Mouse (Mus musculus): ENCODE data around the gene Gclc. TPM values are rescaled to one million over a fixed set of nuclear protein-coding genes. Genes with fewer than 3 reads are reported as not detected.

Gclc gene
- polyA plus RNA-seq, 1 experiment from 2014 or later: 15.2 TPM

- H3K4me3 ChIP-seq (replicated peaks): no peak overlapping the region
- H3K9ac ChIP-seq (replicated peaks): no peak overlapping the region
Observed at GRCm38 (mm10) chr9:77770909-77771308, 16.6 kb downstream of the Gclc start.

DNA sequence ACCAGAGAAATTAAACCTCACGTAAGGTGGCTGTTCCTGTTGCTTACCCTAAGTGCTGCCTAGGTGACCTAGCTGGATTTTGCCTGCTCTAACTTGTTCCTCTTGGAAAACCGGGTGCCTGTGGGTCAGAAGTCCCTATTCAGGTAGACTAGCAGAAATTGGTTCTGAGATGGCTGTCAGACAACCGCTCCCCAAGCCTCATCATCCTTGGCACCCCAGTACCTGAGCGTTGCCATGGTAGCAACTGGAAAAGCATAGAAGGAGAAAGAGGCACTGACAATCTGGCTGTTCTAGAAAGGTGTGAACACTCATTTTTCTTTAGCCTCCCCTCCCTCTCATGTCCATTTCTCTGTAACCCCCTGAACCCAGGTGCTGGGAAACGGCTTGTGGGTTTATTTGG, 17.0 kb downstream of the Gclc start:
- no peaks in the 10 kb centered on the region for H3K27me3 ChIP-seq (replicated peaks)
- peaks cover 4% of the 10 kb centered on the region; the same call in 1 of the 2 replicates for H3K36me3 ChIP-seq
- no peak overlapping the region for H3K9ac ChIP-seq (replicated peaks)
- peak; percentile 55; the same call in 1 of the 2 replicates for ATAC-seq (ENCODE audit: low FRiP score)
- WGBS: 50% methylated on average over 5 of the region's 5 CpGs
- H3K4me1 ChIP-seq: peaks cover 13% of the 10 kb centered on the region
- no peak overlapping the region for H3K4me3 ChIP-seq (replicated peaks)
- no peak overlapping the region for H3K27ac ChIP-seq (replicated peaks)
- H3K4me2 ChIP-seq: 0 out of 2 replicates have a peak overlapping the region, but pooled peaks have one; percentile 5
- H3K9me3 ChIP-seq (replicated peaks): no peaks in the 10 kb centered on the region

More at GRCm38 (mm10) chr9:77770909-77771308, 16.6 kb downstream of the Gclc start:
- no peak overlapping the region for H3K27ac ChIP-seq (replicated peaks)
- H3K27me3 ChIP-seq (replicated peaks): no peaks in the 10 kb centered on the region
- ATAC-seq (ENCODE audit: low FRiP score): no peak
- peaks cover 4% of the 10 kb centered on the region; the same call in 1 of the 2 replicates for H3K36me3 ChIP-seq
- WGBS: 28% methylated on average over 6 of the region's 6 CpGs
- peaks cover 13% of the 10 kb centered on the region for H3K4me1 ChIP-seq
- H3K4me2 ChIP-seq: 0 out of 2 replicates have a peak overlapping the region, but pooled peaks have one; percentile 5
- no peaks in the 10 kb centered on the region for H3K9me3 ChIP-seq (replicated peaks)

DNA sequence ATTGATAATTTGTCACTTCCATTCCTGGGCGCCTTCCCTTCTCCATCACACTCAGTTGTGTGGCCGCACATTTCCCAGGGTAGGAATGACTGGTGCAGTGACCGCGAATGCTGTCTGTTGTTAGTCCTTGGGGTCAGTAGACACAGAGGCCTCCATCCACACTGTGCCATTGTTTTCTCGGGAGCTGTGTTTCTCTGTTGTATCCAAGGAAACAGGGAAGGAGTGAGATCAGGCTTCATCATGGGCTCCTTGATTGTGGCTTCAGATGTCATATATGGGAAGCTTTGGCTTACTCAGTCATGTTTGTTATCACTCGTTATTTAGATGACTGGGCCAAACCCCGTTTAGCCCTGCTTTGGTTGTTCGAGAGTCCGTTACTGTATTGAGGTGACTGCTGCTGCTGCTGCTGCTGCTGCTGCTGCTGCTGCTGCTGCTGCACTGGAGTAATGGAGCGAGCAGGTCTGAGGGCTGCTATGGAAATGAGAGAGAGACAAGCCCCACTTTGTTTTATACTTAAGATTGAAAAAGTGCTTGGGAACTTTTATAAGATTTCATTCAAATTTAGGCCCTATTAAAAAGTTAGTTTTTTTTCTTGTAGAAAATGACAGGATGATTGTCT, 17.5 kb downstream of the Gclc start:
- Histone ChIP-seq H3K27ac (replicated peaks) (no peak overlapping the region), H3K9ac (replicated peaks) (no peak overlapping the region)
- 30% methylated on average over 10 of the region's 10 CpGs for WGBS

GRCm38 (mm10) chr9:77776720-77777515, 22.6 kb downstream of the Gclc start:
- WGBS: 36% methylated on average over 7 of the region's 7 CpGs
- Histone ChIP-seq H3K9ac (replicated peaks) (no peak overlapping the region), H3K27ac (replicated peaks) (no peak overlapping the region), H3K36me3 (peaks cover 14% of the 10 kb centered on the region), H3K27me3 (replicated peaks) (no peaks in the 10 kb centered on the region), H3K4me2 (no peak overlapping the region), H3K9me3 (replicated peaks) (no peaks in the 10 kb centered on the region), H3K4me3 (replicated peaks) (no peak overlapping the region), H3K4me1 (peaks cover 2% of the 10 kb centered on the region)
- no peak for ATAC-seq (ENCODE audit: low FRiP score)

More for the DNA sequence above, 17.5 kb downstream of the Gclc start:
- ATAC-seq (ENCODE audit: low FRiP score): no peak; the same call in 1 of the 2 replicates
- Histone ChIP-seq H3K4me1 (peaks cover 13% of the 10 kb centered on the region), H3K4me2 (0 out of 2 replicates have a peak overlapping the region, but pooled peaks have one; percentile 5), H3K4me3 (replicated peaks) (no peak overlapping the region), H3K36me3 (peaks cover 4% of the 10 kb centered on the region; the same call in 1 of the 2 replicates), H3K9me3 (replicated peaks) (no peaks in the 10 kb centered on the region), H3K27me3 (replicated peaks) (no peaks in the 10 kb centered on the region)

- no peak for ATAC-seq (ENCODE audit: low FRiP score)
- Histone ChIP-seq H3K9ac (replicated peaks) (no peak overlapping the region), H3K4me2 (no peak overlapping the region), H3K36me3 (peaks cover 14% of the 10 kb centered on the region), H3K9me3 (replicated peaks) (no peaks in the 10 kb centered on the region), H3K27ac (replicated peaks) (no peak overlapping the region), H3K4me3 (replicated peaks) (no peak overlapping the region), H3K27me3 (replicated peaks) (no peaks in the 10 kb centered on the region), H3K4me1 (no peaks in the 10 kb centered on the region)
- WGBS: 91% methylated on average over 5 of the region's 5 CpGs
Observed at GRCm38 (mm10) chr9:77777622-77778021, 23.3 kb downstream of the Gclc start.

- Histone ChIP-seq H3K36me3 (peaks cover 25% of the 10 kb centered on the region), H3K27me3 (replicated peaks) (no peaks in the 10 kb centered on the region), H3K4me1 (no peaks in the 10 kb centered on the region), H3K9ac (replicated peaks) (no peak overlapping the region), H3K27ac (replicated peaks) (no peak overlapping the region), H3K4me3 (replicated peaks) (no peak overlapping the region), H3K9me3 (replicated peaks) (no peaks in the 10 kb centered on the region), H3K4me2 (no peak overlapping the region)
- WGBS: 93% methylated on average over 4 of the region's 4 CpGs
- ATAC-seq (ENCODE audit: low FRiP score): no peak
Observed at GRCm38 (mm10) chr9:77779711-77780110, 25.4 kb downstream of the Gclc start.

- Histone ChIP-seq H3K36me3 (peaks cover 38% of the 10 kb centered on the region), H3K9me3 (replicated peaks) (no peaks in the 10 kb centered on the region), H3K4me1 (no peaks in the 10 kb centered on the region), H3K27me3 (replicated peaks) (no peaks in the 10 kb centered on the region), H3K9ac (replicated peaks) (no peak overlapping the region), H3K27ac (replicated peaks) (no peak overlapping the region), H3K4me3 (replicated peaks) (no peak overlapping the region), H3K4me2 (no peak overlapping the region)
- ATAC-seq (ENCODE audit: low FRiP score): no peak
- WGBS: 37% methylated on average over 5 of the region's 5 CpGs
Observed at GRCm38 (mm10) chr9:77781453-77782163, 27.3 kb downstream of the Gclc start.

DNA sequence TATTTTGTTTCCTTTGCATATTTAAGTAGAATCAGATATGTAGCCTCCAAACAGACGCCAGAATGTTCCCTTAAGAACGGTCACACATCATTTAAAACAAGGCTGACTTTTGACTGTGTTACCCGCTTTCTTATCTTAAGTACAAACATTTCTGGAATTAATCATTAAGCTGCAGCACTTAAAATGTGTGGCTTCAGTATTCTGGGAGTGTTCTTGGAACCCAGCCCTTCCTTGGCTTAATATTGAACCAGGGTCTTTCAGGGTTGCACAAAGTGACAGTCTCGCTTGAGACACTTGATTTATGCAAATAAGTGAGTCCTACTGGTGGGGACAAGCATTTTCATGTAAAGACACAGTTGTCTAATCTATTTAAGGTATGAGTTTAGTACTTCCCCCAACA, 27.9 kb downstream of the Gclc start:
- H3K4me3 ChIP-seq (replicated peaks): no peak overlapping the region
- no peak overlapping the region for H3K9ac ChIP-seq (replicated peaks)
- ATAC-seq (ENCODE audit: low FRiP score): no peak
- H3K27ac ChIP-seq (replicated peaks): no peak overlapping the region
- no peaks in the 10 kb centered on the region for H3K4me1 ChIP-seq
- H3K4me2 ChIP-seq: no peak overlapping the region
- no peaks in the 10 kb centered on the region for H3K9me3 ChIP-seq (replicated peaks)
- peaks cover 44% of the 10 kb centered on the region for H3K36me3 ChIP-seq
- H3K27me3 ChIP-seq (replicated peaks): no peaks in the 10 kb centered on the region
- WGBS: 54% methylated on average over 4 of the region's 4 CpGs

GRCm38 (mm10) chr9:77783006-77783405, 28.7 kb downstream of the Gclc start:
- Histone ChIP-seq H3K36me3 (peaks cover 52% of the 10 kb centered on the region), H3K4me2 (no peak overlapping the region), H3K27me3 (replicated peaks) (no peaks in the 10 kb centered on the region), H3K4me3 (replicated peaks) (no peak overlapping the region), H3K9me3 (replicated peaks) (no peaks in the 10 kb centered on the region), H3K27ac (replicated peaks) (no peak overlapping the region), H3K9ac (replicated peaks) (no peak overlapping the region), H3K4me1 (no peaks in the 10 kb centered on the region)
- WGBS: 83% methylated on average over 13 of the region's 13 CpGs
- no peak for ATAC-seq (ENCODE audit: low FRiP score)

DNA sequence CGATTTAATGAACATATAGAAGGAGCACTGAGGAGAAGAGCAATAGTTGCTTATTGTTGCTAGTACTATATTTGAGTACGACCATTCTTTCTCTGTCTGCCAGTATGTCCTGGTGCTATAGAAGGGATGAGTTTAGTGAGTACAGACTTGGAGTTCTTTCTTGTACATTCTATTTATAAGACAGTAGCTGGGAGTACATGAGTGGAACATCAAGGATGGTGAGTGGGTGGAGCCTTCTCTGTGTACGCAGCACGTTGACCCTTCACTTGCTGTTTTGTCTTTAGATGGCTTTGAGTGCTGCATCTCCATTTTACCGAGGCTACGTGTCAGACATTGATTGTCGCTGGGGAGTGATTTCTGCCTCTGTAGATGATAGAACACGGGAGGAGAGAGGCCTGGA, 31.1 kb downstream of the Gclc start:
- H3K4me2 ChIP-seq: no peak overlapping the region
- no peak overlapping the region for H3K4me3 ChIP-seq (replicated peaks)
- no peak for ATAC-seq (ENCODE audit: low FRiP score)
- no peak overlapping the region for H3K9ac ChIP-seq (replicated peaks)
- 89% methylated on average over 8 of the region's 8 CpGs for WGBS
- no peak overlapping the region for H3K27ac ChIP-seq (replicated peaks)
- no peaks in the 10 kb centered on the region for H3K4me1 ChIP-seq
- no peaks in the 10 kb centered on the region for H3K9me3 ChIP-seq (replicated peaks)
- peaks cover 51% of the 10 kb centered on the region for H3K36me3 ChIP-seq
- no peaks in the 10 kb centered on the region for H3K27me3 ChIP-seq (replicated peaks)

- H3K9ac ChIP-seq (replicated peaks): no peak overlapping the region
- 93% methylated on average over 7 of the region's 7 CpGs for WGBS
- H3K4me3 ChIP-seq (replicated peaks): no peak overlapping the region
- H3K27ac ChIP-seq (replicated peaks): no peak overlapping the region
- H3K36me3 ChIP-seq: peaks cover 73% of the 10 kb centered on the region
- H3K4me1 ChIP-seq: no peaks in the 10 kb centered on the region
- H3K27me3 ChIP-seq (replicated peaks): no peaks in the 10 kb centered on the region
- no peak for ATAC-seq (ENCODE audit: low FRiP score)
- no peaks in the 10 kb centered on the region for H3K9me3 ChIP-seq (replicated peaks)
- no peak overlapping the region for H3K4me2 ChIP-seq
Observed at GRCm38 (mm10) chr9:77787936-77788335, 33.6 kb downstream of the Gclc start.

Data from neural tube, embryonic 15.5 days (tissue).